Comparison of ENCODE assay signal across 8 mouse cellular contexts in genomic region chr6:5380624-5381252, GRCm38 (mm10). TPM values are rescaled to one million over a fixed set of nuclear protein-coding genes. Genes with fewer than 3 reads are reported as not detected.
DNase-seq lines count a peak whose midpoint lies in the region; ATAC-seq and TF ChIP-seq lines count a peak whose summit lies in the region.

No protein-coding gene starts in this region.

- 20% methylated on average over 9 of the region's 9 CpGs for WGBS in heart, embryonic 10.5 days
- 32% methylated on average over 9 of the region's 9 CpGs for WGBS in stomach, embryonic 15.5 days
- WGBS in stomach, postnatal 0 days, result 41% methylated on average over 9 of the region's 9 CpGs
- WGBS in limb, embryonic 12.5 days, result 6% methylated on average over 9 of the region's 9 CpGs

- peak overlapping the region; percentile 35; the same call in 1 of the 2 replicates for H3K4me3 ChIP-seq in heart, embryonic 10.5 days
- H3K4me3 ChIP-seq in stomach, embryonic 15.5 days (replicated peaks), result no peak overlapping the region
- H3K4me3 ChIP-seq in stomach, postnatal 0 days (ENCODE audit: low read depth, low read length), result no peak overlapping the region
- H3K4me3 ChIP-seq in limb, embryonic 12.5 days (replicated peaks), result peak overlapping the region; percentile 24; the same call in 1 of the 2 replicates

- H3K9ac ChIP-seq in stomach, embryonic 15.5 days, result no peak overlapping the region
- no peak overlapping the region for H3K9ac ChIP-seq in stomach, postnatal 0 days (ENCODE audit: low read length)
- H3K9ac ChIP-seq in limb, embryonic 12.5 days (replicated peaks), result peak overlapping the region; percentile 47; the same call in 1 of the 2 replicates

- H3K4me1 ChIP-seq in heart, embryonic 10.5 days, result peaks cover 26% of the 10 kb centered on the region
- peaks cover 21% of the 10 kb centered on the region for H3K4me1 ChIP-seq in stomach, embryonic 15.5 days
- peaks cover 4% of the 10 kb centered on the region; the same call in 1 of the 2 replicates for H3K4me1 ChIP-seq in stomach, postnatal 0 days (replicated peaks; ENCODE audit: control insufficient read depth, insufficient read depth)
- H3K4me1 ChIP-seq in limb, embryonic 12.5 days (replicated peaks), result peaks cover 49% of the 10 kb centered on the region

- H3K4me2 ChIP-seq in stomach, embryonic 15.5 days, result peak overlapping the region; percentile 36; the same call in 1 of the 2 replicates
- no peak overlapping the region; the same call in 1 of the 2 replicates for H3K4me2 ChIP-seq in stomach, postnatal 0 days (replicated peaks; ENCODE audit: low read depth)
- H3K4me2 ChIP-seq in limb, embryonic 12.5 days, result peak overlapping the region; percentile 54

- no peaks in the 10 kb centered on the region for H3K36me3 ChIP-seq in heart, embryonic 10.5 days
- no peaks in the 10 kb centered on the region for H3K36me3 ChIP-seq in stomach, embryonic 15.5 days
- no peaks in the 10 kb centered on the region for H3K36me3 ChIP-seq in stomach, postnatal 0 days (ENCODE audit: control insufficient read depth, insufficient read depth, low read length)
- no peaks in the 10 kb centered on the region for H3K36me3 ChIP-seq in limb, embryonic 12.5 days

- no peaks in the 10 kb centered on the region for H3K9me3 ChIP-seq in heart, embryonic 10.5 days
- H3K9me3 ChIP-seq in stomach, embryonic 15.5 days, result no peaks in the 10 kb centered on the region
- no peaks in the 10 kb centered on the region for H3K9me3 ChIP-seq in stomach, postnatal 0 days (ENCODE audit: control insufficient read depth, low read length)
- no peaks in the 10 kb centered on the region for H3K9me3 ChIP-seq in limb, embryonic 12.5 days

- no peak for TF ChIP-seq CTCF in stomach, postnatal 0 days (IDR thresholded peaks at IDR 0.05; ENCODE audit: low read depth)

- no peaks in the 10 kb centered on the region for H3K27me3 ChIP-seq in heart, embryonic 10.5 days (ENCODE audit: insufficient read depth, poor library complexity, severe bottlenecking)
- H3K27me3 ChIP-seq in stomach, embryonic 15.5 days (replicated peaks), result no peaks in the 10 kb centered on the region
- no peaks in the 10 kb centered on the region for H3K27me3 ChIP-seq in stomach, postnatal 0 days (ENCODE audit: control insufficient read depth, insufficient read depth, low read length)
- H3K27me3 ChIP-seq in limb, embryonic 12.5 days, result no peaks in the 10 kb centered on the region

- ATAC-seq in stomach, embryonic 15.5 days (ENCODE audit: insufficient read depth, low FRiP score, low read depth), result no peak
- ATAC-seq in stomach, postnatal 0 days (ENCODE audit: low FRiP score, low TSS enrichment), result no peak
- peak; percentile 32 for ATAC-seq in limb, embryonic 12.5 days (ENCODE audit: insufficient number of reproducible peaks, insufficient read depth, low FRiP score, low TSS enrichment, low read depth)

- DNase-seq in heart, embryonic 10.5 days (ENCODE audit: low spot score), result no peak
- DNase-seq in heart, adult 18-20 months, result no peak
- DNase-seq in stomach, postnatal 0 days (ENCODE audit: low spot score), result no peak
- DNase-seq in thymus, postnatal 25 days, result no peak
- DNase-seq in adrenal gland, postnatal 10 days, result no peak
- no peak for DNase-seq in thymus, postnatal 4 days

- peak overlapping the region; percentile 76 for H3K27ac ChIP-seq in heart, embryonic 10.5 days
- H3K27ac ChIP-seq in stomach, embryonic 15.5 days, result no peak overlapping the region
- H3K27ac ChIP-seq in stomach, postnatal 0 days (replicated peaks), result no peak overlapping the region
- H3K27ac ChIP-seq in limb, embryonic 12.5 days, result peak overlapping the region; percentile 93

- no peak for TF ChIP-seq EP300 in stomach, postnatal 0 days (optimal IDR thresholded peaks at IDR 0.05)

RNA-seq across cellular contexts. Expression of gene Asb4, which starts 2.4 kb away (rescaled TPM):
- polyA plus RNA-seq in heart, embryonic 10.5 days (2016; fragmentation: Nextera tagmentation; extraction: Ambion mirVana), result 60.7 and 132 TPM in 2 replicates
- total RNA-seq in heart, adult 18-20 months (2021), result 1 to 10 TPM; 3.9 to 5.1 TPM
- 12.4 and 15.9 TPM in 2 replicates for polyA plus RNA-seq in stomach, embryonic 15.5 days (2015; fragmentation: Nextera tagmentation; extraction: Ambion mirVana)
- 1.1 and 1.5 TPM in 2 replicates for polyA plus RNA-seq in stomach, postnatal 0 days (2015; fragmentation: Nextera tagmentation; extraction: Ambion mirVana)
- polyA plus RNA-seq in limb, embryonic 12.5 days (2016; fragmentation: Nextera tagmentation; extraction: Ambion mirVana), result 109 and 119 TPM in 2 replicates
- total RNA-seq in adrenal gland, postnatal 10 days (2021), result 1 to 10 TPM; 6.0 to 6.3 TPM

Comparison
In these comparisons a context has a peak if more than half of its experiments do, and no peak if none do; other contexts are left out.
1. H3K27ac ChIP-seq: peak in heart, embryonic 10.5 days (single experiment) and limb, embryonic 12.5 days (single experiment); none in stomach, embryonic 15.5 days (single experiment) and stomach, postnatal 0 days (single experiment).
2. H3K4me3 ChIP-seq: peak in heart, embryonic 10.5 days (single experiment) and limb, embryonic 12.5 days (single experiment); none in stomach, embryonic 15.5 days (single experiment) and stomach, postnatal 0 days (single experiment).